Mouse (Mus musculus) myocyte (in vitro differentiated cells): ENCODE measurements around the gene Fam181a.

Source experiments
- CEBPB ChIP-seq: IDR thresholded peaks from 2 replicates; pipeline ENCODE4 v1.6.1; 2011; ENCODE audit warnings: mild to moderate bottlenecking, moderate library complexity; ENCODE audit not compliant: poor library complexity, insufficient read depth, severe bottlenecking
- MAX ChIP-seq: IDR thresholded peaks from one replicate; pipeline ENCODE4 v1.6.1; 2011; ENCODE audit warnings: low read depth, mild to moderate bottlenecking, control low read depth
- MYOD1 ChIP-seq, 3 experiments: IDR thresholded peaks; one replicate each; pipeline ENCODE4 v1.6.1; 2011; ENCODE audit warnings: control low read depth in 2 of 3, low read depth in 2 of 3, mild to moderate bottlenecking in 2 of 3, moderate library complexity in 1 of 3; ENCODE audit not compliant: insufficient read length in 2 of 3, control insufficient read depth in 1 of 3
- MYOG ChIP-seq, 3 experiments: IDR thresholded peaks; one replicate each; pipeline ENCODE4 v1.6.1; 2011; ENCODE audit warnings: control low read depth in 2 of 3, low read depth in 2 of 3, mild to moderate bottlenecking in 2 of 3; ENCODE audit not compliant: insufficient read length in 2 of 3, control insufficient read depth in 1 of 3, insufficient read depth in 1 of 3
- POLR2A ChIP-seq: IDR thresholded peaks from one replicate; pipeline ENCODE4 v1.6.1; 2011; ENCODE audit warnings: low read depth, mild to moderate bottlenecking, control low read depth, moderate library complexity; ENCODE audit not compliant: insufficient read length
- POLR2AphosphoS2 ChIP-seq: IDR thresholded peaks from one replicate; pipeline ENCODE4 v1.6.1; 2011; ENCODE audit warnings: low read depth, control low read depth; ENCODE audit not compliant: insufficient read length
- REST ChIP-seq: IDR thresholded peaks from one replicate; pipeline ENCODE4 v1.6.1; 2011; ENCODE audit warnings: mild to moderate bottlenecking, control low read depth, moderate library complexity; ENCODE audit not compliant: insufficient read depth, insufficient read length
- SRF ChIP-seq: IDR thresholded peaks from one replicate; pipeline ENCODE4 v1.6.1; 2011; ENCODE audit warnings: low read depth; ENCODE audit not compliant: control insufficient read depth, insufficient read length
- TCF12 ChIP-seq: IDR thresholded peaks from one replicate; pipeline ENCODE4 v1.6.1; 2011; ENCODE audit warnings: mild to moderate bottlenecking, control low read depth; ENCODE audit not compliant: poor library complexity, insufficient read depth, severe bottlenecking
- TCF3 ChIP-seq: IDR thresholded peaks from one replicate; pipeline ENCODE4 v1.6.1; 2011; ENCODE audit warnings: low read depth, control low read depth; ENCODE audit not compliant: insufficient read length
- USF1 ChIP-seq: IDR thresholded peaks from one replicate; pipeline ENCODE4 v1.6.1; 2011; ENCODE audit warnings: low read depth, mild to moderate bottlenecking, control low read depth, moderate library complexity

DNA sequence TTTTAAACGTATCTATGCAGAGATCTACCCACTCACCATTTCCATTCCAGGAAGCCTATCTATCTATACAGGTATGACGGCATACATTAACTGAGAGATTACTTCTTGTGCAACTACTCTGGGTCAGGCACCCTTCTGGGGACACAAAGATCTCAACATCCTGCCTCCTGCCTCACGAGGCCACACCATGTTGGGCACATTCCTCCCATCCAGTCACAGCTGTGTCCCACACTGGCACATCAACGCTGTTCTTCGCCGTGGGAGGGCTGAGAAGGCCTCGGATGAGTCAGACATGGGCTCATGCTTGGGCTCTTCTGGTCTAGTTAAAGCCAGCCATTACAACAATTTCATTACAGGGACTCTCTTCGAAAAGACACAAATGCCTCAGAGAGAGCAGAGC is 36.2 kb downstream of the Fam181a start:
- TF ChIP-seq MAX, result no peak
- no peak for TF ChIP-seq POLR2A
- peak in 2 of 3 experiments; percentile 31 to 77 for TF ChIP-seq MYOD1 (IDR thresholded peaks at IDR 0.05; ENCODE audit: control insufficient read depth in 1 of 3, insufficient read length in 2 of 3, low read depth in 2 of 3)
- no peak for TF ChIP-seq TCF12
- no peak for TF ChIP-seq POLR2AphosphoS2
- TF ChIP-seq USF1, result no peak
- TF ChIP-seq SRF, result no peak
- no peak for TF ChIP-seq CEBPB
- TF ChIP-seq REST, result no peak
- peak in 2 of 3 experiments; percentile 57 to 60 for TF ChIP-seq MYOG (IDR thresholded peaks at IDR 0.05; ENCODE audit: control insufficient read depth in 1 of 3, insufficient read depth in 1 of 3, insufficient read length in 2 of 3, low read depth in 2 of 3)
- TF ChIP-seq TCF3, result no peak
